Mouse (Mus musculus) right cerebral cortex, postnatal 36 days (tissue): ENCODE results near the gene Mdk.

Source experiments
- DNase-seq, 2 experiments: peaks; one replicate each; pipeline ENCODE4 v3.0.0; 2022; ENCODE audit warnings: low spot score in 2 of 2, mixed read lengths in 1 of 2

Mdk gene

GRCm38 (mm10) chr2:91913328-91914110 is 18.6 kb downstream of the Mdk start:
- DNase-seq = no peak

- DNase-seq = no peak
Observed at GRCm38 (mm10) chr2:91912616-91913015, 19.5 kb downstream of the Mdk start.

DNA sequence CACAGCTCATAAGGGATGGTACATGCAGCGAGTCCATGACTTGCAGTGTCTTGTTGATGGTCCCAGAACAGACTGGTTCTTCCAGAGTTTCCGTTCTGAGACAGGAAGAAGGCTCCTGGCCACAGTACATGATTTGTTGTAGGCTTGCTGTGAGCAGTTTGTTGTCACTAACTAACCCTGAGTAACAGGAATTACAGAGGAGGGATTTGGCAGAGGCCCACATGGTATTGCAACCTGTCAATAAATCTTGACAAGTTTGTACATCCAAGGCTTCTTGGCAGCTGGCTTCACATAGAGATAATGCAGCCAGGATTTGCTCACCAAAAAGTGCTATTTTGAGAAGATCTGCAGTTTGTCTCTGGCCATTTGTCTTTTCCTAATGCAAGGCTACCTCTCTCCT is 26.0 kb downstream of the Mdk start:
- DNase-seq = no peak

- DNase-seq = no peak
Observed at GRCm38 (mm10) chr2:91904618-91905307, 27.3 kb downstream of the Mdk start.

- no peak for DNase-seq
Observed at GRCm38 (mm10) chr2:91903171-91903925, 28.7 kb downstream of the Mdk start.

- DNase-seq = no peak
Observed at GRCm38 (mm10) chr2:91902336-91902735, 29.8 kb downstream of the Mdk start.

GRCm38 (mm10) chr2:91900431-91900830 is 31.7 kb downstream of the Mdk start:
- no peak for DNase-seq

- DNase-seq = no peak
Observed at GRCm38 (mm10) chr2:91899141-91899540, 33.0 kb downstream of the Mdk start.

DNA sequence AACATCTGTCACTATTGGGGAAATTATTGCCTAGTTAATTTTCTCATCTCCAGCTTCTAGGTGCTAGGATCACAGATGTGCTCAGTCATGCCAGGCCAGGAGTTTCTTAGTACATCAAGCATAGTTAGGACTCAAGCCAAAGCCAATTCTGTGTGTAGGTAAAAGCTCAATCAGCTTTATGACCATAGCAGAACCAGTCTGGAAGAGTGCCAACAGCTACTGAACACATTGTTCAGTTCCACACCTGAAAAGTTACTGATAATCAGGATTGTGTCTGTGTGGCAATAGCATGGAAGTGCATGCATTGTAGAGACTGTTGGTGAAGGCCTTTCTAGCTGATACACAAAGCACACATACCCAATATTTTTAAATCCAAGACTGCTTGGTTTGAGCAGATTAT is 34.1 kb downstream of the Mdk start:
- DNase-seq = no peak

GRCm38 (mm10) chr2:91895401-91895800 is 36.7 kb downstream of the Mdk start:
- no peak for DNase-seq

- DNase-seq = no peak
Observed at GRCm38 (mm10) chr2:91894716-91895115, 37.4 kb downstream of the Mdk start.

DNA sequence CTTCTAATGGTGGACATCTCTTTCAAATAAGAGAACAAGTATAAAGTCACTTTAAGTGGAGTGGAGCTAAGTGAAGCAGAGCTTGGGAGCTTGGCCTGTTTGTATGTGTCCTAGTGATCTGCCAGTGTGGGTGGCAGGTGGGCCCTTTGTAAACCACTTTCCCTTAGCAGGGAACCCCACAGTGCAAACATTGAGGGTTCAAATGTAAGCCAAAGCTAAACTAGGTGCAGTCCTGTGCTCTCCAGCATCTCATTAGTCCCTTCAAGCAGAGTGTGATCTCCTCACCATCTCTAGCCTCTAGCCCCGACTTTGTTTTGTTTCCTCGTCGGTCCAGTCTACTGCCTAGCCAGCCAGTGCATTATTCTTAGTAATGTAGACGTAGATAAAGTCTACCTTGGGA is 47.5 kb downstream of the Mdk start:
- DNase-seq = no peak

DNA sequence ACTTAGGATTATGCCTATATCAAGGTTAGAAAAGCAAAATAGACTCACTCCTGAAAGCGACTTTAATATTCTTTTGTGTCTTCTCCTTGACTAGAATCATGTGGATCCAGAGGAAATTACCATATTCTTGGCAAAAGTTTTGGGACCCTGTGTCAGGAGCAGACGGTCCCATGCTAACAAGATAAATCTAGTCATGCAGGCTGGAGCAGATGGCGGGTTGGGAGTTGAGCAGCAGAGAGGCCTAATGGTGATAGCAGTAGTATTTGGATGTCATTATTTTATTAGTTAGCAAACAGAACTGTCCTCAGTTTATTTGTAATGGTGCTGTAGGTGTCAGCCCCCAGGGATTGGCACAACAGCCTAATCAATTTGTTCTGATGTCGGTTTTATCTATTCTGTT is 48.1 kb downstream of the Mdk start:
- no peak for DNase-seq
